Mouse (Mus musculus) bone marrow, adult 2 months (tissue): ENCODE results near the gene Hist1h1a.

Experiments used
- CTCF ChIP-seq: fragments of 200-500 bp; IDR thresholded peaks from 2 replicates; pipeline ENCODE4 v1.5.1; 2011; ENCODE audit warnings: low read length, control low read depth; ENCODE audit not compliant: control insufficient read depth, insufficient read depth
- POLR2A ChIP-seq: fragments of 200-500 bp; IDR thresholded peaks from 2 replicates; pipeline ENCODE4 v1.6.1; 2011; ENCODE audit warnings: low read depth, mild to moderate bottlenecking, control low read depth, low read length, borderline replicate concordance; ENCODE audit not compliant: control insufficient read depth

GRCm38 (mm10) chr13:23743963-23744362 lies 19.5 kb upstream of the Hist1h1a start:
- no peak for TF ChIP-seq CTCF
- no peak for TF ChIP-seq POLR2A
